Comparison of ENCODE assay signal across 7 mouse cellular contexts in the genomic region with DNA sequence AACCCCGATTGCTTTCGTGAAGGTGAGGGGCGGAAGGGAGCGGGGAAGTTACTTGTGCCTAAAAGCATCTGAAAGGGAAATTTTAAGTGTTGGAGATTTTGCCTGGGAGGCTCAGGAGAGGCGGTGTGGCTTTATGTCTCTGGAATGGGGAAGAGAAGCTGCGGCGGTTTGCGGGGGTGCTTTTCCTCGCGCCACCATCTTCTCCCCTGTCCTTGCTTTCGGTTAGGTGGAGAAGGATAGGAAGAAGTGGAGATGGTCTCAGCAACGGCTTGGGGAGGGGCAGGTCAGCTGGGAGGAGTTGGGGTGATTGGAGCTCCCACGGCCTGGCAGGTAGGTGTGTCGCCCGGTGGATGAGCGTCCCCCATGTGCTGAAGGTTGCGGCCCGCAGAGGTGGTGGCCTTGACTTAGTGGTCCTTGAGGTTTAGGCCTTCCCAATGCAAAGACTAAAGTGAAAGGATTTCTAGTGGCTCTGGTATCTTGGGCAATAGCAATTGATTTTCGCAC. TPM values are rescaled to one million over a fixed set of nuclear protein-coding genes. Genes with fewer than 3 reads are reported as not detected.
DNase-seq lines count a peak whose midpoint lies in the region; ATAC-seq and TF ChIP-seq lines count a peak whose summit lies in the region.

No protein-coding gene starts in this region.

- TF ChIP-seq POLR2A in olfactory bulb, adult 2 months (IDR thresholded peaks at IDR 0.05; ENCODE audit: insufficient read depth, low read depth, low read length) = 0 out of 2 replicates have a peak, but pooled peaks have one; percentile 4

- H3K4me3 ChIP-seq in hindbrain, embryonic 11.5 days (ENCODE audit: low read depth, low read length) = peak overlapping the region; percentile 97
- peak overlapping the region; percentile 98 for H3K4me3 ChIP-seq in liver, embryonic 15.5 days (replicated peaks)
- H3K4me3 ChIP-seq in olfactory bulb, adult 2 months (ENCODE audit: insufficient read depth, low read depth, low read length) = peak overlapping the region; percentile 78

- TF ChIP-seq CTCF in olfactory bulb, adult 2 months (IDR thresholded peaks at IDR 0.05; ENCODE audit: insufficient read depth, low read depth, low read length) = no peak

- peak overlapping the region; percentile 66 for H3K4me2 ChIP-seq in hindbrain, embryonic 11.5 days (replicated peaks; ENCODE audit: low read depth, low read length)
- H3K4me2 ChIP-seq in liver, embryonic 15.5 days = peak overlapping the region; percentile 99

- no peaks in the 10 kb centered on the region; the same call in none of the 2 replicates for H3K4me1 ChIP-seq in hindbrain, embryonic 11.5 days (replicated peaks; ENCODE audit: control insufficient read depth, insufficient read depth, low read length)
- H3K4me1 ChIP-seq in liver, embryonic 15.5 days (replicated peaks) = peaks cover 66% of the 10 kb centered on the region
- peaks cover 13% of the 10 kb centered on the region for H3K4me1 ChIP-seq in olfactory bulb, adult 2 months (ENCODE audit: control insufficient read depth, insufficient read depth, low read length)

- no peaks in the 10 kb centered on the region for H3K9me3 ChIP-seq in hindbrain, embryonic 11.5 days (ENCODE audit: control insufficient read depth, low read length)
- H3K9me3 ChIP-seq in liver, embryonic 15.5 days (replicated peaks) = no peaks in the 10 kb centered on the region

- no peaks in the 10 kb centered on the region for H3K27me3 ChIP-seq in hindbrain, embryonic 11.5 days (ENCODE audit: control insufficient read depth, insufficient read depth, low read length)
- H3K27me3 ChIP-seq in liver, embryonic 15.5 days = no peaks in the 10 kb centered on the region

- 1% methylated on average over 19 of the region's 19 CpGs for WGBS in hindbrain, embryonic 11.5 days
- under 1% methylated on average over 19 of the region's 19 CpGs for WGBS in liver, embryonic 15.5 days (ENCODE audit: insufficient replicate concordance)
- WGBS in olfactory bulb, adult 2 months = 2% methylated on average over 19 of the region's 19 CpGs

- ATAC-seq in hindbrain, embryonic 11.5 days (ENCODE audit: low FRiP score) = no peak
- ATAC-seq in liver, embryonic 15.5 days (ENCODE audit: insufficient read depth) = no peak

- peak overlapping the region; percentile 74 for H3K27ac ChIP-seq in hindbrain, embryonic 11.5 days (ENCODE audit: low read depth, low read length)
- peak overlapping the region; percentile 92 for H3K27ac ChIP-seq in liver, embryonic 15.5 days (replicated peaks)
- peak overlapping the region; percentile 76 for H3K27ac ChIP-seq in olfactory bulb, adult 2 months (ENCODE audit: insufficient read depth, low read depth, low read length)

- H3K9ac ChIP-seq in hindbrain, embryonic 11.5 days (ENCODE audit: low read depth, low read length) = peak overlapping the region; percentile 82
- H3K9ac ChIP-seq in liver, embryonic 15.5 days = peak overlapping the region; percentile 89

- H3K36me3 ChIP-seq in hindbrain, embryonic 11.5 days (ENCODE audit: control insufficient read depth, insufficient read depth, low read length) = peaks cover 5% of the 10 kb centered on the region; the same call in 1 of the 2 replicates
- H3K36me3 ChIP-seq in liver, embryonic 15.5 days (replicated peaks) = peaks cover 32% of the 10 kb centered on the region

- DNase-seq in ovary, postnatal 14 days (ENCODE audit: low spot score) = peak; percentile 18
- no peak for DNase-seq in ovary, postnatal 10 days (ENCODE audit: low spot score)
- DNase-seq in adrenal gland, postnatal 10 days = peak; percentile 45
- DNase-seq in embryo, embryonic 10.5 days (ENCODE audit: low spot score) = peak; percentile 50
- DNase-seq in hindbrain, embryonic 11.5 days (ENCODE audit: low spot score) = no peak

RNA-seq across cellular contexts. Expression of gene Enoph1, which starts 0.5 kb away (rescaled TPM):
- total RNA-seq in adrenal gland, postnatal 10 days (2021) = 10 to 100 TPM; 23.2 to 29.4 TPM
- 47.6 and 48.8 TPM in 2 replicates for polyA plus RNA-seq in hindbrain, embryonic 11.5 days (2014; fragmentation: Nextera tagmentation; extraction: Ambion mirVana)
- polyA plus RNA-seq in liver, embryonic 15.5 days (2015; fragmentation: Nextera tagmentation; extraction: Ambion mirVana) = 15.4 and 17.2 TPM in 2 replicates
- not detected in 2 replicates for polyA plus RNA-seq in olfactory bulb, adult 2 months (2012; ENCODE audit: insufficient read depth, insufficient read length, low replicate concordance, missing spikeins)

RNA-seq across cellular contexts. Expression of gene Hnrnpdl, which starts 0.9 kb away (rescaled TPM):
- 100 to 1,000 TPM in 1 of 2 experiments, 10 to 100 TPM in 1; 96.1 to 145 TPM for total RNA-seq in adrenal gland, postnatal 10 days (2021)
- polyA plus RNA-seq in hindbrain, embryonic 11.5 days (2014; fragmentation: Nextera tagmentation; extraction: Ambion mirVana) = 268 and 286 TPM in 2 replicates
- polyA plus RNA-seq in liver, embryonic 15.5 days (2015; fragmentation: Nextera tagmentation; extraction: Ambion mirVana) = 46.6 and 47.0 TPM in 2 replicates
- 543 TPM in 1 of 2 replicates, not detected in the other for polyA plus RNA-seq in olfactory bulb, adult 2 months (2012; ENCODE audit: insufficient read depth, insufficient read length, low replicate concordance, missing spikeins)

Comparison
In these comparisons a context has a peak if more than half of its experiments do, and no peak if none do; other contexts are left out.
1. DNase-seq: peak in ovary, postnatal 14 days (single experiment), adrenal gland, postnatal 10 days (single experiment) and embryo, embryonic 10.5 days (single experiment); none in ovary, postnatal 10 days (single experiment) and hindbrain, embryonic 11.5 days (single experiment).
2. Peak in every context shown above with its lines, with median percentiles within 50 percentile points of each other: H3K27ac ChIP-seq and H3K4me3 ChIP-seq.